Mouse (Mus musculus): ENCODE measurements at regions not wholly inside any gene's neighbourhood (a gene's known extent, or its start where the extent isn't known, plus 50 kb on each side); places are given as distances from the start of the nearest gene placed in this dataset.

GRCm38 (mm10) chr4:127444056-127444455 is 86.1 kb upstream of the Gjb5 start:
- Histone ChIP-seq H3K4me1 (ENCODE audit: control insufficient read depth in 2 of 2, insufficient read depth in 2 of 2, low read length in 2 of 2, poor library complexity in 1 of 2) (peaks cover 0 to 10% of the 10 kb centered on the region in 2 experiments; a peak in 2 of 4 replicates), H3K4me3 (ENCODE audit: insufficient read depth in 1 of 2, low read depth in 1 of 2, low read length in 2 of 2, poor library complexity in 1 of 2, severe bottlenecking in 1 of 2) (no peak overlapping the region), H3K36me3 (ENCODE audit: control insufficient read depth, insufficient read depth, low read length, poor library complexity, severe bottlenecking) (no peaks in the 10 kb centered on the region), H3K9me3 (ENCODE audit: control insufficient read depth, insufficient read depth, low read depth, low read length) (no peaks in the 10 kb centered on the region), H3K9ac (ENCODE audit: insufficient read depth, low read depth, low read length, poor library complexity, severe bottlenecking) (no peak overlapping the region), H3K27ac (ENCODE audit: insufficient read depth, low read depth, low read length, poor library complexity, severe bottlenecking) (no peak overlapping the region)
- TF ChIP-seq ZC3H11A (IDR thresholded peaks at IDR 0.05; ENCODE audit: borderline replicate concordance, low read depth, low read length), result no peak
- no peak for TF ChIP-seq CHD2 (IDR thresholded peaks at IDR 0.05; ENCODE audit: low read depth, low read length)
- no peak for TF ChIP-seq MAFK (IDR thresholded peaks at IDR 0.05; ENCODE audit: insufficient read depth, low read depth, low read length)
- TF ChIP-seq ZNF384 (IDR thresholded peaks at IDR 0.05; ENCODE audit: low read depth, low read length), result no peak
- TF ChIP-seq HCFC1 (IDR thresholded peaks at IDR 0.05; ENCODE audit: borderline replicate concordance, insufficient read depth, low read length), result no peak
- in situ Hi-C loops (cut with MboI; ENCODE audit: low sequenced_read_pairs in 2 of 2, unreplicated experiment in 2 of 2), result no loop called here
- no peak for DNase-seq (ENCODE audit: low read depth, low spot score)

- H3K9me3 ChIP-seq (ENCODE audit: control insufficient read depth, insufficient read depth, low read depth, low read length), result no peaks in the 10 kb centered on the region
- H3K36me3 ChIP-seq (ENCODE audit: control insufficient read depth, insufficient read depth, low read length, poor library complexity, severe bottlenecking), result no peaks in the 10 kb centered on the region
- peaks cover 0 to 12% of the 10 kb centered on the region in 2 experiments; a peak in 2 of 4 replicates for H3K4me1 ChIP-seq (ENCODE audit: control insufficient read depth in 2 of 2, insufficient read depth in 2 of 2, low read length in 2 of 2, poor library complexity in 1 of 2)
- TF ChIP-seq ZC3H11A (IDR thresholded peaks at IDR 0.05; ENCODE audit: borderline replicate concordance, low read depth, low read length) (no peak), HCFC1 (IDR thresholded peaks at IDR 0.05; ENCODE audit: borderline replicate concordance, insufficient read depth, low read length) (no peak), CHD2 (IDR thresholded peaks at IDR 0.05; ENCODE audit: low read depth, low read length) (no peak), ZNF384 (IDR thresholded peaks at IDR 0.05; ENCODE audit: low read depth, low read length) (no peak), MAFK (IDR thresholded peaks at IDR 0.05; ENCODE audit: insufficient read depth, low read depth, low read length) (no peak)
- in situ Hi-C loops (cut with MboI; ENCODE audit: low sequenced_read_pairs in 2 of 2, unreplicated experiment in 2 of 2), result no loop called here
- H3K4me3 ChIP-seq (ENCODE audit: insufficient read depth in 1 of 2, low read depth in 1 of 2, low read length in 2 of 2, poor library complexity in 1 of 2, severe bottlenecking in 1 of 2), result no peak overlapping the region
- no peak for DNase-seq (ENCODE audit: low read depth, low spot score)
- H3K9ac ChIP-seq (ENCODE audit: insufficient read depth, low read depth, low read length, poor library complexity, severe bottlenecking), result no peak overlapping the region
- H3K27ac ChIP-seq (ENCODE audit: insufficient read depth, low read depth, low read length, poor library complexity, severe bottlenecking), result no peak overlapping the region
Measured at GRCm38 (mm10) chr4:127442001-127442400, 84.0 kb upstream of the Gjb5 start.

- no peaks in the 10 kb centered on the region for H3K36me3 ChIP-seq (ENCODE audit: control insufficient read depth, insufficient read depth, low read length, poor library complexity, severe bottlenecking)
- H3K9me3 ChIP-seq (ENCODE audit: control insufficient read depth, insufficient read depth, low read depth, low read length), result no peaks in the 10 kb centered on the region
- no peak overlapping the region for H3K27ac ChIP-seq (ENCODE audit: insufficient read depth, low read depth, low read length, poor library complexity, severe bottlenecking)
- peaks cover 0 to 12% of the 10 kb centered on the region in 2 experiments; a peak in 2 of 4 replicates for H3K4me1 ChIP-seq (ENCODE audit: control insufficient read depth in 2 of 2, insufficient read depth in 2 of 2, low read length in 2 of 2, poor library complexity in 1 of 2)
- in situ Hi-C loops (cut with MboI; ENCODE audit: low sequenced_read_pairs in 2 of 2, unreplicated experiment in 2 of 2), result no loop called here
- H3K9ac ChIP-seq (ENCODE audit: insufficient read depth, low read depth, low read length, poor library complexity, severe bottlenecking), result no peak overlapping the region
- DNase-seq (ENCODE audit: low read depth, low spot score), result no peak
- no peak for TF ChIP-seq HCFC1 (IDR thresholded peaks at IDR 0.05; ENCODE audit: borderline replicate concordance, insufficient read depth, low read length)
- TF ChIP-seq CHD2 (IDR thresholded peaks at IDR 0.05; ENCODE audit: low read depth, low read length), result no peak
- TF ChIP-seq ZNF384 (IDR thresholded peaks at IDR 0.05; ENCODE audit: low read depth, low read length), result no peak
- no peak for TF ChIP-seq MAFK (IDR thresholded peaks at IDR 0.05; ENCODE audit: insufficient read depth, low read depth, low read length)
- no peak for TF ChIP-seq ZC3H11A (IDR thresholded peaks at IDR 0.05; ENCODE audit: borderline replicate concordance, low read depth, low read length)
- no peak overlapping the region for H3K4me3 ChIP-seq (ENCODE audit: insufficient read depth in 1 of 2, low read depth in 1 of 2, low read length in 2 of 2, poor library complexity in 1 of 2, severe bottlenecking in 1 of 2)
Measured at GRCm38 (mm10) chr4:127440602-127441001, 82.6 kb upstream of the Gjb5 start.

- H3K27ac ChIP-seq (ENCODE audit: insufficient read depth, low read depth, low read length, poor library complexity, severe bottlenecking), result no peak overlapping the region
- DNase-seq (ENCODE audit: low read depth, low spot score), result peak; percentile 65
- H3K9ac ChIP-seq (ENCODE audit: insufficient read depth, low read depth, low read length, poor library complexity, severe bottlenecking), result no peak overlapping the region
- H3K4me3 ChIP-seq (ENCODE audit: insufficient read depth in 1 of 2, low read depth in 1 of 2, low read length in 2 of 2, poor library complexity in 1 of 2, severe bottlenecking in 1 of 2), result no peak overlapping the region
- no peak for TF ChIP-seq ZNF384 (IDR thresholded peaks at IDR 0.05; ENCODE audit: low read depth, low read length)
- no peak for TF ChIP-seq HCFC1 (IDR thresholded peaks at IDR 0.05; ENCODE audit: borderline replicate concordance, insufficient read depth, low read length)
- H3K9me3 ChIP-seq (ENCODE audit: control insufficient read depth, insufficient read depth, low read depth, low read length), result no peaks in the 10 kb centered on the region
- no peaks in the 10 kb centered on the region for H3K36me3 ChIP-seq (ENCODE audit: control insufficient read depth, insufficient read depth, low read length, poor library complexity, severe bottlenecking)
- in situ Hi-C loops (cut with MboI; ENCODE audit: low sequenced_read_pairs in 2 of 2, unreplicated experiment in 2 of 2), result no loop called here
- peaks cover 2 to 5% of the 10 kb centered on the region in 2 experiments; a peak in 1 of 4 replicates for H3K4me1 ChIP-seq (ENCODE audit: control insufficient read depth in 2 of 2, insufficient read depth in 2 of 2, low read length in 2 of 2, poor library complexity in 1 of 2)
Measured at GRCm38 (mm10) chr4:127435076-127435475, 77.1 kb upstream of the Gjb5 start.

- Histone ChIP-seq H3K36me3 (ENCODE audit: control insufficient read depth, insufficient read depth, low read length, poor library complexity, severe bottlenecking) (no peaks in the 10 kb centered on the region), H3K4me1 (ENCODE audit: control insufficient read depth in 2 of 2, insufficient read depth in 2 of 2, low read length in 2 of 2, poor library complexity in 1 of 2) (peaks cover 0 to 2% of the 10 kb centered on the region in 2 experiments; a peak in 1 of 4 replicates), H3K9me3 (ENCODE audit: control insufficient read depth, insufficient read depth, low read depth, low read length) (no peaks in the 10 kb centered on the region), H3K4me3 (ENCODE audit: insufficient read depth in 1 of 2, low read depth in 1 of 2, low read length in 2 of 2, poor library complexity in 1 of 2, severe bottlenecking in 1 of 2) (no peak overlapping the region), H3K9ac (ENCODE audit: insufficient read depth, low read depth, low read length, poor library complexity, severe bottlenecking) (no peak overlapping the region), H3K27ac (ENCODE audit: insufficient read depth, low read depth, low read length, poor library complexity, severe bottlenecking) (no peak overlapping the region)
- in situ Hi-C loops (cut with MboI; ENCODE audit: low sequenced_read_pairs in 2 of 2, unreplicated experiment in 2 of 2), result no loop called here
- no peak for TF ChIP-seq ZNF384 (IDR thresholded peaks at IDR 0.05; ENCODE audit: low read depth, low read length)
- TF ChIP-seq HCFC1 (IDR thresholded peaks at IDR 0.05; ENCODE audit: borderline replicate concordance, insufficient read depth, low read length), result no peak
- no peak for TF ChIP-seq ZC3H11A (IDR thresholded peaks at IDR 0.05; ENCODE audit: borderline replicate concordance, low read depth, low read length)
- no peak for TF ChIP-seq CHD2 (IDR thresholded peaks at IDR 0.05; ENCODE audit: low read depth, low read length)
- no peak for TF ChIP-seq MAFK (IDR thresholded peaks at IDR 0.05; ENCODE audit: insufficient read depth, low read depth, low read length)
- DNase-seq (ENCODE audit: low read depth, low spot score), result no peak
Measured at GRCm38 (mm10) chr4:127430237-127430636, 72.3 kb upstream of the Gjb5 start.
